Mouse (Mus musculus): ENCODE measurements around the gene C2cd3.

GRCm38 (mm10) chr7:100443728-100444127, 71.7 kb downstream of the C2cd3 start:
- TF ChIP-seq POLR2A (IDR thresholded peaks at IDR 0.05; ENCODE audit: insufficient read depth, low read depth, low read length) (no peak), CTCF (IDR thresholded peaks at IDR 0.05; ENCODE audit: insufficient read depth, low read depth, low read length) (no peak)

Data from olfactory bulb, adult 2 months (tissue).